Mouse (Mus musculus) ES-Bruce4 (cell line): ENCODE measurements at regions not wholly inside any gene's neighbourhood (a gene's known extent, or its start where the extent isn't known, plus 50 kb on each side); places are given as distances from the start of the nearest gene placed in this dataset.

Source experiments
- H3K27ac ChIP-seq: 2 replicates; pipeline ENCODE4 v1.5.1; 2012; ENCODE audit warnings: low read length, inconsistent platforms; ENCODE audit not compliant: insufficient read depth
- H3K27me3 ChIP-seq: 2 replicates; pipeline ENCODE4 v1.6.1; 2012; ENCODE audit warnings: mild to moderate bottlenecking, low read length, inconsistent platforms; ENCODE audit not compliant: control insufficient read depth, poor library complexity, insufficient read depth, severe bottlenecking
- H3K36me3 ChIP-seq: 2 replicates; pipeline ENCODE4 v1.6.1; 2012; ENCODE audit warnings: inconsistent platforms, mild to moderate bottlenecking, low read length, moderate library complexity; ENCODE audit not compliant: control insufficient read depth, poor library complexity, insufficient read depth, severe bottlenecking
- H3K4me1 ChIP-seq: one replicate; pipeline ENCODE4 v1.8.1; 2011; ENCODE audit warnings: low read length; ENCODE audit not compliant: control insufficient read depth, insufficient read depth
- H3K4me3 ChIP-seq: 2 replicates; pipeline ENCODE4 v1.5.1; 2011; ENCODE audit warnings: low read depth, mild to moderate bottlenecking, low read length
- H3K9ac ChIP-seq: 2 replicates; pipeline ENCODE4 v1.6.1; 2012; ENCODE audit warnings: low read depth, mild to moderate bottlenecking, inconsistent platforms; ENCODE audit not compliant: poor library complexity, severe bottlenecking
- H3K9me3 ChIP-seq: replicated peaks from 2 replicates; pipeline ENCODE4 v1.6.1; 2012; ENCODE audit warnings: mild to moderate bottlenecking, low read length, inconsistent platforms; ENCODE audit not compliant: control insufficient read depth, poor library complexity, insufficient read depth, severe bottlenecking
- CTCF ChIP-seq: IDR thresholded peaks from one replicate; pipeline ENCODE4 v1.8.1; 2011; ENCODE audit warnings: low read depth, low read length
- EP300 ChIP-seq: IDR thresholded peaks from 2 replicates; pipeline ENCODE4 v1.6.1; 2011; ENCODE audit warnings: low read depth, low read length; ENCODE audit not compliant: insufficient read depth
- POLR2A ChIP-seq: IDR thresholded peaks from one replicate; pipeline ENCODE4 v1.8.1; 2011; ENCODE audit warnings: low read length; ENCODE audit not compliant: insufficient read depth

DNA sequence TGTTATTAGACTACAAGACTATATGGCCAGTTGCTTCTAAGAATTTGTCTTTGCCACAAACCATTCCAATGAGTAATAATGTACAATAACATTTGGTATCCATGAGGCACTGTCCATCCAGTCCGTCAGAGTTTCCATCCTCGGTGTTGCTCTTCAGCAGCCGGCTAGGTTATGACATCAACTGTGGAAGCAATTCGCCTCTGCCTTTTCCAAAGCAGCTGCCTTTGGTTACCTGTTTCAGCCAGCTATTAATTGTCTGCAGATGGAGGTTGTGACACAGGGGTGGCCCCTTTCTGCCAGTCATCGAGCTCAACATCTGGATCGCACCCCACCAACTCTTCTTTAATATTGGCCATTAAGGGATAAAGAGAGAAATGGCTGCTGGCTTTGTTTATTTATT lies 168.2 kb downstream of the Klf6 start:
- Histone ChIP-seq H3K27ac (no peak overlapping the region), H3K4me3 (no peak overlapping the region), H3K27me3 (no peaks in the 10 kb centered on the region), H3K4me1 (no peaks in the 10 kb centered on the region), H3K36me3 (no peaks in the 10 kb centered on the region), H3K9me3 (no peaks in the 10 kb centered on the region), H3K9ac (no peak overlapping the region)
- TF ChIP-seq CTCF = no peak
- no peak for TF ChIP-seq POLR2A
- TF ChIP-seq EP300 = no peak

GRCm38 (mm10) chr13:6030128-6030527 lies 168.8 kb downstream of the Klf6 start:
- H3K4me1 ChIP-seq = no peaks in the 10 kb centered on the region
- no peak overlapping the region for H3K27ac ChIP-seq

GRCm38 (mm10) chr13:6040132-6040531 lies 178.8 kb downstream of the Klf6 start:
- Histone ChIP-seq H3K9me3 (no peaks in the 10 kb centered on the region), H3K9ac (no peak overlapping the region), H3K36me3 (no peaks in the 10 kb centered on the region), H3K27ac (no peak overlapping the region), H3K4me3 (no peak overlapping the region), H3K4me1 (no peaks in the 10 kb centered on the region), H3K27me3 (no peaks in the 10 kb centered on the region)
- no peak for TF ChIP-seq EP300
- TF ChIP-seq POLR2A = no peak
- TF ChIP-seq CTCF = no peak

More at GRCm38 (mm10) chr13:6030128-6030527, 168.8 kb downstream of the Klf6 start:
- Histone ChIP-seq H3K9me3 (no peaks in the 10 kb centered on the region), H3K9ac (no peak overlapping the region), H3K27me3 (no peaks in the 10 kb centered on the region), H3K4me3 (no peak overlapping the region), H3K36me3 (no peaks in the 10 kb centered on the region)
- TF ChIP-seq EP300 = no peak
- TF ChIP-seq POLR2A = no peak
- TF ChIP-seq CTCF = no peak

DNA sequence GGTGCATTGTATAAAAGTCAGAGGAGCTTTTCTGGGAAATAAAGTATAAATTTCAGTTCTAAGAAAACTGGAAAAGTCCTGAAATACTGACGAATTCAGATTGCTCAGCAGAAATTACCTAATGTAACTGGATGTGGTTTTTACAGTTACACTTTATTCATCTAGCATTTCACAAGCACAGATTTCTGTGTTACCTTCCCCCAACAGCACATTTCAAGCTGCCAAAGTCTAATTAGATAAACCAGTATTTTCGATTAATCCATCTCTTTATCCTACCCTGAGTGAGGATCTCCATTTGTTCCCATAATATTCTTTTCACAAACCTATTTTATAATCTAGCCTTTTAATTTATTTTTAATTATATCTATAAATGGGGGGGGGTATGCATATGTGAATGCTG lies 179.4 kb downstream of the Klf6 start:
- H3K4me1 ChIP-seq = no peaks in the 10 kb centered on the region
- H3K27me3 ChIP-seq = no peaks in the 10 kb centered on the region
- H3K9me3 ChIP-seq = no peaks in the 10 kb centered on the region
- H3K27ac ChIP-seq = no peak overlapping the region
- no peak overlapping the region for H3K4me3 ChIP-seq
- H3K36me3 ChIP-seq = no peaks in the 10 kb centered on the region
- no peak for TF ChIP-seq CTCF
- no peak for TF ChIP-seq POLR2A
- no peak for TF ChIP-seq EP300
- no peak overlapping the region for H3K9ac ChIP-seq

- Histone ChIP-seq H3K27ac (no peak overlapping the region), H3K4me3 (no peak overlapping the region), H3K9ac (no peak overlapping the region), H3K27me3 (no peaks in the 10 kb centered on the region), H3K36me3 (no peaks in the 10 kb centered on the region), H3K9me3 (no peaks in the 10 kb centered on the region), H3K4me1 (no peaks in the 10 kb centered on the region)
- no peak for TF ChIP-seq EP300
- no peak for TF ChIP-seq POLR2A
- TF ChIP-seq CTCF = no peak
These were observed 181.2 kb downstream of the Klf6 start for GRCm38 (mm10) chr13:6042495-6042894.

- Histone ChIP-seq H3K4me1 (no peaks in the 10 kb centered on the region), H3K36me3 (no peaks in the 10 kb centered on the region), H3K4me3 (no peak overlapping the region), H3K9ac (no peak overlapping the region), H3K9me3 (no peaks in the 10 kb centered on the region), H3K27ac (no peak overlapping the region), H3K27me3 (no peaks in the 10 kb centered on the region)
- TF ChIP-seq EP300 = no peak
- no peak for TF ChIP-seq CTCF
- no peak for TF ChIP-seq POLR2A
These were observed 198.4 kb downstream of the Klf6 start for GRCm38 (mm10) chr13:6059515-6060228.
